Mouse (Mus musculus) cerebellum, adult 9-11 months (tissue): ENCODE results near the gene Nktr.

ENCODE experiments used
- DNase-seq: peaks from one replicate; pipeline ENCODE4 v3.0.0; 2022

Nktr gene

DNA sequence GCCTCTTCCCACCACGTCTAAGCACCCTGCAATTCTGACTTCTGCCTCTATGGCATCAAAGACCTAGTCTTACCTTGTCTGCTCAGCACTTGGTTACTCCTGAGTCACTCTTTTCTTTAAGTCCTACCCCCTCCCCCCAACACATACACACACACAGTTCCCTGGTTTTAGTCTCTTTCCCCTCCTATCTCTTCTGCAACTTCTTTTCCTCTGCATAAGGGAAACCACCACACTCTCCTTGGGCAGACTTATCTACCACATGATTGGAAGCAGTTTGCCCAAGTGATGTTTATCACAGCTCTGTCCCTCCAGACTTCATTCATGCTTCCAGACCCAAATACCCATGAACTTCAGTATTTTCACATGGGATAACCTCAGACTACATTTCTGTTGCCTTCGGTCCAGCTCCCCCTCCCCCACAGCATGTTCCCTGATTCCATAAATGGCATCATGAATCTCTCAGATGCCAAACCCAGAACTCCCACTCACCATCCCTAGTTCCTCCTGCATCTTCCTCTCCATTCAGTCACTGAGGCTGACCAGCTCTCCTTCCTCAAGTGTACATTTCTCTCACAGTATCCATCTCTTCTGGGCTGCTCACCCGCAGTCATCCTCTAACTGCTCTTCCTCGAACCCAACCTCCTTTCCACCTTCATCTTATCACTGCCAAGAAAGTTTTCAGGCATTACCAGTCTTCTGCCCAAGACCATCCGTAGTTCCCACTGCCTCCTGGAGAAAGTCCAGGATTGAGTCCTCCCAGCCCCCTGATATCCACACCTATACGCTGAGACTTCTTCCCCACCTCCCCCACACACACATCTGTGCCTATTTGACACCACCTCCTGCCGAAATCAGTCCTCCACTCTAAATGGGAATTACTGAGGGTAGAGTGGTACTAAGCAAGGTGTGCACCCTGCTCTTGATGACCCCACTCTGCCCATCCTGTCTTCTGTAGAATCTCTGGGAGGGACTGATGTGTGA, 10.2 kb upstream of the Nktr start:
- DNase-seq: peak; percentile 54

DNA sequence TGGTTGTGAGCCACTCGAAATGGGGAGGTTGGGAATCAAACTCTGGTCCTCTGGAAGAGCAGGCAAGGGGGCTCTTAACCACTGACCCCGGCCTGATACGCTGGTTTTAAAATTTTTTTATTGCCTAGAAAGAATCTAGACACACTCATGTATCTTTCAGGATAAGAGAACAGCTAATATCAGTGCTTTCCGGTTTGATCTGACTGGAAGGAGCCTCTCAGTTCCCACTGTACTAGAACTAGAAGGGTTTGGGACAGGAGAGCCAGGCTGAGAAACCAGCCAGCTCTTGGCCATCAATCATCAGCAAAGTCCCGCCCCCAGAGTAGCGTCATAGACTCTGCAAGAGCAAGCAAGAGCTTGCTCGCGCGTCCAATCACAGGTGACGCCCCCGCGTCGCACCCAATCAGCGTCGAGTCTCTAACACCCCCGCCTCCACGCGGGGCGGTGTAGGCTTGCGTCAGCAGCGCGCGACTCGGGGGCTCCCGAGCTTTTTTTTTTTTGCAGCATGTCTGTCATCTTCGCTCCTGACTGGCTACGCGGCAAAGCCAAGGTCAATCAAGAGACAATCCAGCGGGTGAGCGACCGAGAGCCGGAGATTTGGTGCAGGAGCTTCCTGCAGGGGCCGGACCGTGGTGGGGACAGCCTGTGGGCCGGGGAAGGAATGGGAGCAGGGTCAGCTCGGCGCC, 8.9 kb upstream of the Nktr start, which contains the start of gene Ss18l2:
TSS of gene Ss18l2 (plus strand) at position 432 of the 686 bp plus-strand sequence.
- peak; percentile 99 for DNase-seq

DNA sequence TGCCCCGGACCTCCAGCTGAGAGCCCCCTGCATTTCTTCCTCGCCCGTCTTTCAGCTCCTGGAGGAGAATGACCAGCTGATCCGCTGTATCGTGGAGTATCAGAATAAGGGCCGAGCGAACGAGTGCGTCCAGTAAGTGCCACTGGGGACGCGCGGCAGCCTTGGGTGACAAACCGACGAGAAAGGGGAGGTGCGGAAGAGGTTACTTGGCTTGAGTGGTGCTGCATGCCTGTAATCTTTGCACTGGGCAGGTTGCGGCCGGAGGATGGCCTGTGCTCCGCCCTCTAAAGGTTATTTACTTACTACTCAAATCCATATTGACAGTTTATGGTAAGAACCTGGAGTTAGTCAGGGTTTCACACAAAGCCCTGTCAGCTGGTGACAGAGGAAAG, 8.4 kb upstream of the Nktr start:
- DNase-seq: no peak

DNA sequence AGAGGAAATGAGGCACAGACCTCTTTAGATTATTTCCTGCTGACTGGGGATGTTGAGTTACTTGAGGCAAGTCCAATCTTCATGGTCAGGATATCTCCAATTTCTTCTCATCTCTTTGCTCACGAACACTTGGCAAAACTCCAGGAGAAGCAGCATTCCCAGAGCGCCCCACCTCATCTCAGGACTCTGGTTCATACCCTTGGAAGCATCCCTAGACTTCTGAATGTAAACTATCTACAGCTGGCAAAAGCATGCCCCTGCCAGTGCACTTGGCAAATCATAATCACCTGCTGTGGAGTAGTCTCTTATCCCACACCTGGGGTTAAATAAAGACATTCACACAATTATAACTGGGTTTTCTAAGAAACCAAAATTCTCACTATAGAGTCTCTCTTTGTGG, 1.9 kb upstream of the Nktr start:
- peak; percentile 55 for DNase-seq

DNA sequence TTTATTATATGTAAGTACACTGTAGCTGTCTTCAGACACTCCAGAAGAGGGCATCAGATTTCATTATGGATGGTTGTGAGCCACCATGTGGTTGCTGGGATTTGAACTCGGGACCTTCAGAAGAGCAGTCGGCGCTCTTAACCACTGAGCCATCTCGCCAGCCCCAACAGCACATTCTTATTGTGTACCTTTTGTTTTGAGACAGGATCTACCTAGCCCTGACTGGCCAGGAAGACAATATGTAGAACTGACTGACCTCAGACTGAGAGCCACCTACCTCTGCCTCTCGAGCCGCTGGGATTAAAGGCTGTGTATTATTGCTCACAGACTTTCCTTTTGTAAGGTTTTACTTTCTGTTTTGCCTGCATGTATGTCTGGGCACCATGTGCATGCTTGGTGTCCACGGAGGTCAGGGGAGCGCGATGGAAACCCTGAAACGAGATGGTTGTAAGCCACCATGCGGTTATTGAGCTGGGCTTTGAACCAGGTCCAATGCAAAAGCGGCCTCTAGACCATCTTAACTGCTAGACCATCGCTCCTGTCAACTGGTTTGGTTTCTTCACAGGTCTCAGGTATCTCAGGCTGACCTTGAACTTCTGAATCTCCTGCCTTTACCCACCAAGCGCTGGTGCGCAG, 781 bp upstream of the Nktr start:
- DNase-seq: no peak

DNA sequence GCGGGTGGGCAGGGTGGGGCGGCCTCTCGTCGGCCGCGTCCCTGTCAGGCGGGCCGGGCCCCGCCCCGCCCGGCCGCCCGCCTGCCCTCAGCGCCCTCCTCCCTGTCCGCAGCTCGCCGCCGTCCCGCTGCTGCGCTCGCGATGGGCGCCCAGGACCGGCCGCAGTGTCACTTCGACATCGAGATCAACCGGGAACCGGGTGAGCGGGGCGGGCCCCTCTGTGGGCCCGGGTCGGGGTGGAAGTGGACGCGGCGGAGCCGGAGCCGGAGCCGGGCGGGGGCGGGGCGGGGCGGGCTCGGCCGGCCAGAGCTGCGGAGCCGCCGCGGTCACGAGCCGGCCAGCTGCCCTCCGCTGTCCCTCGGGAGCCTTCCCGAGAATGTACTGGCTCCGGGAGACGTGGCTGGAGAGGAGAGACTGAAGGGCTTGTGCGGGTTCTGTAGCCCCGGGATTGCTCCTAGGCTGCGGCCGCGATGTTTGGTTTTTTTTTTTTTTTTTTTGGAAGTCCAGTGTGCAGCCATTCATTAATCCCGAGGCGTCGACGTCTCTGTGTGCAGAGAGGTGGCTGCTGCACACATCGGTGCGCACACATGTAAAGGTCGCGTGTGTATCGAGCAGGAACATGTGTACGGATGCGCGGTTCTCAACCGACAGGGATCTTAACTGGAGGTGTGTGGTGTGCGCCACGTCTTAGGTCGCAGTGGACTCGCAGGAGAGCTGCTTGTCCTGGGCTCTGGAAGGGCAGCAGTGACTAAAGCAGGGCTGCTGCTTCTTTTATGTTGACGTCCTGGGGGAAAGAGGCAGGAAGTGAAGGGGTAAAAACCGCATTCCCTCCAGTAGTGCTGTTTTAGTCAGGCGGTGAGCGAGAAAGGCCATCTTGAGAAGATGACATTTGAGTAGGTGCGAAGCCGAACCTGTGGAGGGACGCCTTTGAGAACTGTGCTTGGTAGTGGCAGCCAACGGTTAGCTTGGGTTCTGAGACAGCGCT, 670 bp downstream of the Nktr start:
- DNase-seq: peak; percentile 47

DNA sequence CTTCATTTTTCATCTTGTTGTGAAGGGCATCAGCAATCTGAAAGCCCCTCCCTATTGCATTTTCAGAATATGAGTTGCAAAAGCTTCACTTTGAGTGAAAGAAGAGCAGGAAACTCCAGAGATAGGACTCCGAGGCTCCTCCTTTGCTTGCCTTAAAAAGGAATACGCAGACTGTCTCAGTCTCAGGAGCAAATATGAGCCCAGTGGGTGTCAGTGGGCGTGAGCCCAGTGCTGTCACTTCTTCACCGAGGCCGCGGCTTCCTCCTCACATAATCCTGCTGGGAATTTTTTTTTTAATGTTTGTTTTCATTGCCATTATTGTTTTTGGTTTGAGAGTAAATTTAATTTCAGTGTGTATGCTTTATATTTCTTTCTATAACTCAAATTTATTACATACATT, 21.5 kb downstream of the Nktr start:
- no peak for DNase-seq

DNA sequence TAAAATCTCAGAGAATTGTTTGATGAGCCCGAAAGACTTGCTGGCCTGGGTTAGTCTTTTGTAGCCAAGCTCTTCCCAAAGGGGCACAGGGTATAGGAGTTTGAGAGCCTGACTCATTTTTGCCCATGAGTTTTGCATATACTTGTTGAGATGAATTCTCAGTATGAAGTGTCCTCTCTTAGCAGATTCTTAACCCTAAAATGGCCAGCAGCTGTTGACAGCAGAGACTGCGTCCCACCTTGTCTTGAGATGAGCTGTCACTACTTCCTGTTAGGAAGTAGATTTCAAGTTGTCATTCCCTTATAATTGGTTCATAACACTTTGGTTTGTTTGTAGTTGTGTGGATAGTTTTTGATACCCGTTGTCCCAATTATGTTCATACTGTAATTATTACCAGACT, 22.2 kb downstream of the Nktr start:
- DNase-seq: no peak

DNA sequence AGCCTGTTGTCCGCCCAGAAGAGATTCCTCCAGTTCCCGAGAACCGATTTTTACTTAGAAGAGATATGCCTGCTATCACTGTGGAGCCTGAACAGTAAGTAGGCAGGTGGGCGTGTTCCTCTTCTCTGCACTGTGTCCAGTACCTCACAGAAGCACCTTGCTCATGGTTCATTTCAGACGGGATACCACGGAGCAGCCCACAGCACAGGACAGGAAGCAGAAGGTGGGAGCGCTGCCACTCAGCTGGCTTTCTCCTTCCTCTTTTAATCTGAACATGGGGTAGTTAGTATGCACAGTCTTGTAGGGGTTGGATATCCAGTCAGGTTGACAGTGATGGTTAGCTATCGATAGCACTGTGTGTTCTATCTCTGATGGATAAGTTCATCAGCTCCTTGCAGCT, 25.1 kb downstream of the Nktr start:
- DNase-seq: no peak

DNA sequence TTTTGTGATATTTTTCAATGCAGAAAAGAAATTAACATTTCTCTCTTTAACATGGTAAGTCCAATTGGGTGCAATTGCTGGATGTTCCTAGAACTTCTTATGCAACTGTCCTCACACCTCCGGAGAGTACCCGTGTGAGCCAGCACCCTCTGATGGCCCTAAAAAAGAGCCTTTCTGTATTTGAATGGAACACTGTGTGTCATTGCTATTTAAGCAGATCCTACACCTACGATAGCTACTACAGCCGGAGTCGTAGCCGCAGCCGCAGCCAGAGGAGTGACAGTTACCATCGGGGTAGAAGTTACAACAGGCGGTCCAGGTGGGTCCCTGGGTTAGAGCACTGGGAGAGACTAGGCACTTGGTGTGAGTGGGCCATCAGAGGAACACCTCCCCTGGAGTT, 33.8 kb downstream of the Nktr start:
- no peak for DNase-seq

DNA sequence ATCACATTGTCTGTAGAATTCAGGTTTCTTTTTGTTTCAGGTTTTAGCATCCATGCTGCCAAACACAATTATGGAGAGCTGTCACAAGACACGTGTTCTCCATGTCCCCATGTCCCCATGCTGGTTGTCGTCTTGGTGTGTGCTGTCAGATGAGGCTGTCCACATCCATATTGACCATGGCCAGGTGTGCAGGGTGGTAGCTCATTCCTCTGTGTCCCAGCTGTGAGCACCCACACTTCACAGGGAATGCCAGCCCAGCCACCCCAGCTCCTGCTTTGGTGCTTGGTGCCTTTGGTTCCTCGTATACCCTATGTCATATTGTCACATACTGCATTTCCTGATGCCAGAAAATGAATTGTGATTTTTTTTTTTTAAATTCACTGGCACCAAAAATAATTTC, 35.7 kb downstream of the Nktr start:
- DNase-seq: no peak

DNA sequence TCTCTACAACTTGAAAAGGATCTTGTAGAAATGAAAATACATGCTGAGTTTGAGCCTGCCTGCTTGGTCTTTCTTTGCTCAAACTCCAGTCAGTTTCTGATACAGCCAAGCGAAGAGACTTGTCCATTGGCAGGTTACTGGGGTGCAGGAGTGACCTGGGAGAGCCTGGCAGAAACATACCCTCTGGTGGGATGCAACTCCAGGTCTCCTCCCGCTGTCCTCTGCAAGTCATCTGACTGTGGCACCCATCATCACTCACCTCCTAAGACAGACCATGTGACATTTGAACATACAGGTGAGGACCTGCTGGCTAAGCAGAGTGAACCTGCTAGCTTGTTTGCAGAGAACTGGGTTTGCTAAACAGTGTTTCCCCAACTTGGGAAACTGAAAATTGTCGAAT, 37.8 kb downstream of the Nktr start:
- DNase-seq: no peak

DNA sequence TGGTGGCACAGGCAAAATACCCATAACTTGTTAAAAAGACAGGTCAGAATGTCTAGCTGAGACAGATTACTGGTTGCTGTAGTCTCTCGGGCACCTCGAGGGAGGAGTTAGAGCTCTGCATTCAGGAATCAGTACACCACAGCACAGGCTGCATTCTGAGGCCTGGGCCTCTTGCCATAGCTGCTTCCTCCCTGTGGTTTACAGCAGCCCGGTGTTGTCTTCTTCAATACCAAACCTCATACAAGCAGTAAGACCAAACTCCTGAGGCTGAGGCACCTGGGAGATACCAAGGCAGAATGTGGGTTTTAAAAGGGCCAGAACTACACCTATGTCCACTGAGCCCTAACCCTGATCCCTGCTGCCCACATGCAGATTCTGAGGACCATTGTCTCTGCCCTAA, 38.5 kb downstream of the Nktr start:
- DNase-seq: no peak

DNA sequence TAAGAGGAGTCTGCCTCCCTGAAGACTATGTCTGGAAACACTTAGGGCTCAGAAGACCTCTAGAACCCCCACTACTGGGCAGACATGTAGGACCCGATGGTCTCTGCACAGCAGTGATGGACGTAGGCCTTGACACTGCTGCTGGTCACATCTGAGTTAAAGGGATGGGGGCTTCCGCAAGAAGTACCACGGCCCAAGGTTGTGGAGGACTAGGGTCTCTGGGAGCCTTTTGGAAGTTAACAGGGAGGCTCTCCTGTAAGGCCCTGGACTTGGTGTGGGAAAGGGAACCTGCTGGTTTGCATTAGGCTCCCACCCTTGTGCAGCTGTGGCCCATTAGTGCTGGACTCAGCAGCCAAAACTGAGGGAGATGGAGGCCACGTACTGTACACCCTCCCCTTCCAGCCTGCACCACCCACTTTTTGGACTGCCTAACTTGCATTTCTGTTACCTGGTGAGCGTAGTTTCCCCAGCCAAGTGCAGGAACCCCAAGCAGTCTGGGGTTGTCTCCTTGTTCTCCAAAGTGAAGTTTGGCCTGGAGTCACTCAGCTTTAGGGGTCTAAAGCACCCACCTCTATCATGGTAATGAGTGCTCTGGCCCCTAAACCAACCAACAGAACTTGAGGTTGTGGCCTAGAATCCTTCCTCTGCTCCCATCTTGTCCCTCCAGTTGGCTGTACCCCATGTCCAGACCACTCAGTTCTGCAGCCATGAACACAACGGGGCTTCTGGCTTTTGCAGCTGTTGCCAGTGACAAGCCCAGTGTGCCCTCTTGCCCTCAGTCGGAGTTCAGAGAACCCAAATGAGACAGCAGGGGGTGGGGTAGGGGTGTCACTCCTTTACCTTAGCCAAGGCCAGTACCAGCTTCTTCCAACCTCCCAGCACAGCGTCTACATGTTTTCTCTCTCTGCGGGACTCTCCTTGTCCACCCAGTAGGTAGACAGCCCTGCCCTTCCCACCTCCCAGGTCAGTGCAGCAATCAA, 39.2 kb downstream of the Nktr start:
- peak; percentile 55 for DNase-seq

DNA sequence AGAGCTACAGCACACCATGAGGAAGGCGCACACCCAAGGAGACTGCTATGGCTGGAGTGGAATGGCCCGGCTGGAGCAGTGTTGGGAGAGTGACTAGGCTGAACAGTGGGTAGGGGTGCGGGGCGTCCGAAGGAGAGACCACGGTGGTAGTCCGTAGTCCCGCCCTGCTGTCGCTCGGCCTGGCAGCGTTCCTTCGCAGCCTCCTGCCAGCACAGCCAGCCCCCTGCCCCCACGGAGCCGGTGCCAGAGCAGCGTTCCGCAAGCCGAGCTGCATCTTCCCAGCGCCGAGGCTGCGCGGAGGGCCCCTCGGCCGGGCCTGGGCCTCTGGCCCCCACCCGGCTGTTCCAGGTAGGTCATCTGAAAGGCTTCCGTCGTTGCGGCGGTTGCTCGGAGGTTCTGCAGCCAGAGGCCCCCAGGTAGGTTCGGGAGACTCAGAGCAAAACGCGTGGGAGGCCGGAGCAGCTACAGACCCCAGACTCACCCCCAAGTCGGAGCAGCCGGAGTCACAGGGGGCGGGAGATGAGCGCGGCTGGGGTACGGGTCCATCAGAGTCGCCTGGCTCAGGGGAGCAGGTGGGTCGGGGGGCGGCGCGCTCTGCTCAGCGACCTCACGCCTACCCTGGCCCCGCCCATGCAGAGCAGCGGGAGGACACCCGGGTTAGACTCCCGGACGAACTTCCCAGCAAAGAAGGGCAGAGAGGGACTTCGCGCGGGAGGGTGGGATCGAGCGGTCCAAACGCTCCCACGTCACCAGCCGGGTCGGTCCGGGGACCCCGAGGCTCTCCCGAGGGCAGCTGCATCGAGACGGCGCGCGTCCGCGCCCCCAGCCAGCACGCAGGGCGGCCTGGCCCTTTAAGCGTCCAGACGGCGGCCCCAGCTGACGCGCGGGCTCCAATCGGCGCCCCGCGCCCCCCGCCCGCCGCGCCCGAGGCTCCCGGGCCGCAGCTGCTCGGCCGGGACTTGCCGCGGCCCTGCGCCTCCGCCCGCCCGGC, 40.4 kb downstream of the Nktr start, which contains the start of gene Zfp651:
TSS of gene Zfp651 (plus strand) at position 240 of the 991 bp plus-strand sequence.
- DNase-seq: peak; percentile 77

DNA sequence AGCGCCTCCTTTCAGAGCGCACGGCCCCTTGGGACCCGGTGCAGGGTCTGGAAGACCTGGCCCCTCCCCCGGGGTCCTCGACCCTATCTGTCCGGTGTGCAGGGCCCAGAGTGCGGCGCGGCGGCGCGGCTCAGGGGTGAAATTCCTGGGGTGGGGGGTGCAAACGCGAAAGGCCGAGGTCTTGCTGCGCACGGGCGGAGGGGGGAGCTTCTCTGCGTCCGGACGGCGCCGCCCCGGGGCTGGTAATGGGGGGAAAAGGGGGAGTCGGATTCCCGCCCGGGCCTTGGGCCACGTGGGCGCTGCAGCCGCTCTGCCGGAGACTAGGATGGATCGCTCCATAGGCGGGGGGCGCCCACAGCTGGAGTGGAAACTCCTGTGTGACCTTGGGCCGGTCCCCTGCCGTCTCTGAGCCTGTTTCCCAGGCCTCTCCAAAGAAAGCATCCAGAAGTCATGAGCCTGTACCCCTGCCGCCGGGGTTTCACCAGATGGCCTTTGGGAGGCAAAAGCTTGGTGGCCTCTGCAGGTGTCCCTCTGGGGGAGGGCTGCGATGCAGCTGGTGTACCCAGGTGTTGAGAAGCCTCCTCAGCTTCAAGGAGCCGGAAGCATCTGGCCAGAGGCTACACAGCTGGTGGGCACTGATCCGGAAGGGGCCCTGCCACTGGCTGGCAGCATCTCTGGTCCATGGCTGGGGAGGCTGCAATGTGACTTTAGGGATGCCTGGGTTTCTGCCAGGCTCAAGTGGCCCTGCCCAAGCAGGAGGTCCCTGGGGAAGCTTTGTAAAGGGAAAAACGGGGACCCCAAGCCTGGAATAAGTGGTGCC, 41.5 kb downstream of the Nktr start:
- DNase-seq: peak; percentile 67

DNA sequence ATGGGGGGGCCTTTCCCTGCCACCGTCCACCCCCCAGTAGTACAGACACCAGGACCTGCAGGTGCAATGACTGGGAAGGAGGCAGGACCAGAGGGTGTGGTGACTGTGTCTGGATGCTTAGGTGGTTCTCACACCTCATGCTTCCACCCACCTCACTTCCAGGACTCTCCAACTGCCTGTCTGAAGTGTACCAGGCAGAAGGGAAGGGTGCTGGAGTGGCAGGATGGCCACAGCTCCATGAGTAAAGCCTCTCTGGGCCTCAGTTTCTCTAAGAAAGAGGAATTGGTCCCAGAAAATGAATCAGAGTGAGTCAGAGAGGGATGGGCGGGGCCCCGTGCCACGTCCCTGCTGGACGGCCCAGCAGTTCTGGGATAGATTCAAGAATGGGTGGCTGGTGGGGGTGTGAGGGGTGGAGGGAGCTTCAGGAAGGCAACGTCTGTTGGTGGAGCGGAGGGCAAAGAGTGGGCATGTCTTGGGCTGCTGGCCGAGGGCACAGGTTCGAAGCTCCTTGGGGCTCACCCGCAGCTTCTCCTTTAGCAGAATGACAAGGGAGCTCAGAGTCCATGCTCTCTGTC, 42.2 kb downstream of the Nktr start:
- no peak for DNase-seq

DNA sequence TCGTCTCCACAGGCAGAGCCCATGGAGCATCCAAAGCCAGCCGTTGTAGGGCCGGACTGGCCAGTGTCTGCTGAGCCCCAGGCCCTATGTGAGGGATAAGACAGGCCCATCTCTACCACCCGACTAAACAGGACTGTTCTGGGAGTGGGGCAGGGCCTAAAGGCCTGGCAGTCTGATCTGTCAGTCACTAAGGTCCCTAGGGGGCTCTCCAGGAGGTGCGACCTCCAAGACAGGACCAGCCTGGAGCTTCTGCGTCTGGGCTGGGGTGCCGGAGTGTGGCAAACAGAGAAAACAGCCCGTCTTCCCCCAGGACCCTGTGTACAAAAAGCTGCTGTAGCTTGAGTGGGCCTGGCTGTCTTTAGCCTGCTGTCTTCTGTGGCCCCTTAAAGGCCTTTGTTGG, 42.8 kb downstream of the Nktr start:
- DNase-seq: peak; percentile 36
